Mouse (Mus musculus): ENCODE data around the gene Henmt1.

The Henmt1 gene

DNA sequence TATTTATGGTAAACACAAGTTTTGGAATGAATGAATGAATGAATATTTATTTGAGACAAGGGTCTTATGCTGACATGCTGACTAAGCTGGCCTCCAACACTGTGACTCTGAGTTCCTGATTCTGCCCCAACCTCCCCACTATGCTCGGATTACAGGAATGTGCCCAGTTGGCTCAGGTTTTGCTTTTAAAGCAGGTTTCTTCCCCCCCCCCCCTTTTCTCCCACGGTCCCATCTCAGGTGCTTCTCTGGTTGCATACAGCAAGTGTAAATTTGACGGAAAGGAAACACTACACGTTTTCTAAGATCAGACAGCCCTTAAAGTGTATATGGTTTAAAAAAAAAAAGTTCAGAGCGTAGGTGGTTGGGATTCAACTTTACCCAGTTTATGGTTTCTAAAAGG lies at the start of gene Henmt1:
TSS of gene Henmt1 (plus strand) at position 301 of the 400 bp plus-strand sequence.
- no peak for DNase-seq

- no peak for DNase-seq
These were observed 49.8 kb upstream of the Henmt1 start, which contains the start of gene Fndc7 for GRCm38 (mm10) chr3:108889908-108890307. Gene Fndc7, minus strand, starts transcription at chr3:108890008.

DNA sequence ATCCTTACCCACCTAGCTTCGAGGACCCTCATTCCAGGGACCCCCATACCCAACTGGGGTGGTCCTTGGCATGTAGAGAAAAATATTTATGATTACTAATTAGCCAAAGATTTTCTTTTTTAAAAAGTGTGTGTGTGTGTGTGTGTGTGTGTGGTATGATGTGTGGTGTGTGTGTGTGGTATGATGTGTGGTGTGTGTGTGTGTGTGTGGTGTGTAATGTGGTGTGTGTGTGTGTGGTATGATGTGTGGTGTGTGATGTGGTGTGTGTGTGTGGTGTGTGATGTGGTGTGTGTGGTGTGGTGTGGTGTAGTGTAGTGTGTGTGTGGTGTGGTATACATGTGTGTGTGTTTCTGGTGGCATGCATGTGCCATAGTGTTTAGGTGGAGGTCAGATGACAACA lies 47.6 kb upstream of the Henmt1 start:
- DNase-seq, result no peak

- no peak for DNase-seq
These were observed 46.8 kb upstream of the Henmt1 start for GRCm38 (mm10) chr3:108892914-108893313.

DNA sequence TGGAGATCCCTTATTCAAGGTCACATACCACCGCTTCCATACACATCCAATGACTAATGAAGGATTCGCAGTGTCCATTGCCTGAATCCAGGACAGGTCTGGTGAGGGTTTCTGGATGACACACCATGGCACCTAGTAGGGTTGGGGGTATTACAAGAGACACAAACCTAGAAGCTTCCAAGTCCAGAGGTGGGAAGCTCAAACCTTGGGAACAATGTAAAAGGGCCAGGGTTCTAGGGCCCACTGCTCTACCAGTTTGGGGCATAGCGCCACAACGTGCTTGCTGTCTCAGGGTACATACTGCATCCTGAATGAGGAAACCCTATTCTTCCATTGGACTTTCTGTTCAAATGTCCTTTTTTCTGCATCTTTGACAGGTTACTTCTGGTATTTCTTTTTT lies 41.0 kb upstream of the Henmt1 start:
- DNase-seq, result no peak

- no peak for DNase-seq
These were observed 39.5 kb upstream of the Henmt1 start for GRCm38 (mm10) chr3:108900147-108900546.

- no peak for DNase-seq
These were observed 39.0 kb upstream of the Henmt1 start for GRCm38 (mm10) chr3:108900681-108901080.

DNA sequence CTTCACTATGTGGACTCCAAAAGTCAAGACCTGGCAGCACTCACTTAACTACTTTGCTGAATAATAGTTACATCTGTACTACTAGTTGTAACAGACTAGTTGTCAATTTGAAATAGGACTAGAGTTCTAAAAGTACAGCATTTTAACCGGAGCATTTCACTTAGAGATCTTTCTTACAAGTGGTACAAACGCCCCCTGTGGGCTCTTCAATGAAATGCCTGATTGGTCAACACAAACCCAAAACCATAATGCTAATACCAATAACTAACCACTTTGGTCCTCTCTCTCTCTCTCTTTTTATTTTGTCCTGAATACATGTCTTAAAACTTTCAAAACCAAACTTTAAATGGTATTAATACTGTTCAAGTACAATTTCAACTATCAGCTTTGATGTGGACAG lies 37.6 kb upstream of the Henmt1 start:
- no peak for DNase-seq

DNA sequence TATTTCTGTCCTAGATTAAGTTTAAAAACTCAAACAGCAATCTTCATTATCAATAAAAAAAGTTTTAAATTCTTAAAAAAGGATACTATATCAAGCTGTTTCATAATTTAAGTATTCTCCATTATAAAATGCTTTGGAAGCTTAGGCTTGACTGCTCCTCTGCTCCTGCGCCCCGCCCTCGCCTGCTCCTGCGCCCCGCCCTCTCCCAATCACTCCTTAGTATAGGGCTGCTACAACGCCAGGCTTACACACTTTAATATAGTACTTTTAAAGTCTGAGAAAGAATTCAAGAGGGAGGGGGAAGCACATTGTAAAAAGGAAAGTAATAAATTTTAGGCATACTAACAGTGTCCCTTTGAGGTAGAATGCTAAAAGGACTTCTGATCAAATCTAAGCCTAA lies 36.7 kb upstream of the Henmt1 start:
- DNase-seq, result no peak

- no peak for DNase-seq
These were observed 29.2 kb upstream of the Henmt1 start for GRCm38 (mm10) chr3:108910303-108911080.

GRCm38 (mm10) chr3:108911081-108911547 lies 28.6 kb upstream of the Henmt1 start:
- peak; percentile 47 for DNase-seq

DNA sequence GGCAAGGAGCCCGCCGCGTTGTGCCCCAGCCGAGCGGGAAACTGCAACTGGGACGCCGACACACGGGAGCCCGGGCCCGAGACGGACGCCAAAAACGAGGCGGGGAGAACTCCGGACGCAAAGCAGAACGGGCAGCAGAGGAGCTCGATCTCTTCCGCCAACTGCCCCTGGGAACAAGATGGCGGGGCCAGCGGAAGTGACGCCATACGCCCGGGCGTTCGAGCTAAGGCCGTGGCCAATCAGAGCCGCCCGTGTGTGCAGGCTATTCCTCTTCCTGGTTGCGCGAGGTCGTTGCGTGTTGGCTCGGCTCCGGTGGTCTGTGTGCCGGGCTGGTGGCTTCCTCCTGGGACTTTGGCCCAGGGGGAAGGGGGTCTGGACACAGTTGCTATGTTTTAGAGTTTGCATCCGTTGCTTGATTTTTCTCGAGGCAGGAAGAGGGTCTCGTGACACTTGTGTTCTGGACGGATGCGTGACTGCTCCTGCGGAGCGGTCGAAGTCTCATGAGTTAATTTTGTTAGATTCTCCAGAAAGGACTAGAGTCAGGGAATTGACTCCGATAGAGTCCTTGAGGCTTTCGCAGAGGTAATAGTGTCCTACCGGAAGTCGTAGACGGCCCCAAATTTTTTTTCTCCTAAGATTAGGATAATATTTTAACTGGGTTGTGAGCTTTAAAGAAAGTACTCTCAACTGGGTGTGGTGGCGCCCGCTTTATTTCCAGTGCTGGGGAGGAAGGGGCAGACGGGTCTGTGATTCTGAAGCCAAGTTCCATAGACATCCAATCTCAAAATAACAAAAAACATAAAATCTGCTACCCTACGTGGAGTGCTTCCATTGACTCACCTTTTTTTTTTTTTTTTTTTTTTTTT lies 27.9 kb upstream of the Henmt1 start, which contains the start of gene Prpf38b:
TSS of gene Prpf38b (minus strand) at position 180 of the 866 bp plus-strand sequence.
- DNase-seq, result peak; percentile 96

GRCm38 (mm10) chr3:108915999-108916398 lies 23.7 kb upstream of the Henmt1 start:
- DNase-seq, result no peak

DNA sequence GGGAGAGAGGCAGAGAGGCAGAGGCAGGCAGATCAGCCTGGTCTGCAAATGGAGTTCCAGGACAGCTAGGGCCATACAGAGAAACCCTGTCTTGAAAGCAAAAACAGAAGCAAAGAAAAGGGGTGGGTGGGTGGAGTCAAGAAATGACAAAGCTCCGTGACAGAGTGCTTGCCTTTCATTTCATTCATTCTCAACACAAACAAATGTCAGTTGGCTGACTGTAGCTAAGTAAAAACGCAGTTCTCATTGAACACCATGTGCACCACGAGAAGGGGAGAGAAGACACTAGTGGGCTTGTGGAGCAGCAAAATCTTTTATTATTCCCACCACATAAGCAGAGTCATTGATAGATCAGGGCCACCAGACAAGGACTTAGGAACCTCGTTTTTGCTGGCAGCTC lies 22.8 kb upstream of the Henmt1 start:
- no peak for DNase-seq

GRCm38 (mm10) chr3:108917986-108918385 lies 21.7 kb upstream of the Henmt1 start:
- DNase-seq, result no peak

GRCm38 (mm10) chr3:108918852-108919251 lies 20.8 kb upstream of the Henmt1 start:
- no peak for DNase-seq

DNA sequence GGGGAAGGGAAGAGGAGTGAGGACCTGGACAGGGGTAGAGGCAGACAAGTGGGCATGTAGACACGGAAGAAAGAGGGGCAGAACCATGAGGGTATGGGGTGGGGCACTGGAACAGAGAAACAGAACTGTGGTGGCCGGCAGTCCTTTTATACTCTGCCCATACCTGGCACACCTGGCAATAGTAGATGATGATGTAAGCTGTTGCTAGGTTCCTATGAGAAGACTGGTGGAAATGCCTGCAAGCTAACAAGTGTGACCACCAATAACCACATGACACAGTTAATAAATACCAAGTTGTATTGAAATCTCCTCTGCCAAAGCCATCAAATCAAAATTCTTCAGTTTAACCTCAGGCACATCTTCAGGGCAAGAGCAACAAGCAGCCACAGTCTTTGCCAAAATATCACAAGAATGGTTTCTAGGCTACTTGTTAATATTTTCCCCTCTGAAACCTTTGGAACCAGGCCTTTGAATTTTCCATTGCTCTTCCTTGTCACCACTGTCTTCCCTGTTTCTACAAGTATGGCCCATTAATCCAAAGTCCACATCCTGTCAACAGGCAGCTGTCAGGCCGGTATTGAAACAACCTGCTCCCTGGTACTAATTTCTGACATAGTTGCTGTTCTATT lies 19.1 kb upstream of the Henmt1 start:
- no peak for DNase-seq

DNA sequence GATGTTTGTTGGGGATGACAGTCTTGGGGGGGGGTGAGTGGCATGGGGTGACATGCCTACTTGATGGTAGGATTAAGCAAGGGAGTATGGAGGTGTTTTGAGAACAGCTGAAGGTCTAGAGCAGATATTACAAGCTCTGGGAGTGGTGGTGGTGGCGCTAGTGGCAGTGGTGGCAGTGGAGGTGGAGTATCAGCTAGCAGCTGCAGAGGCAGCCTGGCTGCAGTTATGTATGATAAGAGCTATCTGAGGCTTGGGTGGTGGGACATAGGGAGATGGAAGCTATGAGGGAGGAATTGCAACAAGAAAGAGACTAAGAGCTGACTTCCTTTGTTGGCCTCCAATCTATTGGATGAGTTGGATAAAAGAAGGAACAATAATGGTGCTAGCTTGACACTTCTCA lies 17.9 kb upstream of the Henmt1 start:
- no peak for DNase-seq

GRCm38 (mm10) chr3:108925677-108926076 lies 14.0 kb upstream of the Henmt1 start:
- DNase-seq, result no peak

DNA sequence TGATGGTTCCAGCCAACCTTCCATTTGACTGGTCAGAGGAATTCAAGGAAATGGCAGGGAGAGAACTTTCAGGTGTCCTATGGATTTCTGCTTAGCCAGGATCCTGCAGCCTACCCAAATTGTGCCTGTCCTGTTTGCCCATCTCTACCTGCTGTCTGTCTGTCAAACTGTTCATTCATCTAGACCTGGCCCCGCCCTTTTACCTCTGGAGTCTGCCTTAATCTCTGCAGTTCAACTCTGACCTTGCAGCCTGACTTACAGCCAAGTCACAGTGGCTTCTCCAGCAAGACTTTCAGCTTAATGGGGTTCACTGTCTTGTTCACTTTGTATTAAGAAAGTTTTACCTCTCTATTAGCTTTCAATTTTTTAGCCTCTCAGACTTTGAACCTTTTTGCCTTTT lies 13.4 kb upstream of the Henmt1 start:
- no peak for DNase-seq

DNA sequence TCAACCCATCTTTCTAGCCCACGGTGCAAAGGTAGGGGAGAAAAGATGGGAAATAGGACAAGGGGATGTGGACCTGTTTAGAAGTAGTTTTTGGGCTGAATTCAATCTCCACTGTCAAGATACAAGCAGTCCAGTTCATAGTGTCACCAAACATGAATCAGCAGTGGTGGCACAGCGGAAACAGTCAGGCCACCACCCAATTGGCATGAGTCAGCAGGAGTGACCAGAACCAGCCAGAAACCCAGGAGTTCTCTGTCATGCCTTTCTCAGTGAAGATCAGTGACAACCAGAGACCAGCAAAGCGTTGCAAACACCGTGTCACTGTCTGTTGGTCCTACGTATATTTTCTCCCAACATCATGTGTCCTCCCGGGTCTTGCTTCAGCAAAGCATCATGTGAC lies 6.1 kb upstream of the Henmt1 start:
- no peak for DNase-seq

DNA sequence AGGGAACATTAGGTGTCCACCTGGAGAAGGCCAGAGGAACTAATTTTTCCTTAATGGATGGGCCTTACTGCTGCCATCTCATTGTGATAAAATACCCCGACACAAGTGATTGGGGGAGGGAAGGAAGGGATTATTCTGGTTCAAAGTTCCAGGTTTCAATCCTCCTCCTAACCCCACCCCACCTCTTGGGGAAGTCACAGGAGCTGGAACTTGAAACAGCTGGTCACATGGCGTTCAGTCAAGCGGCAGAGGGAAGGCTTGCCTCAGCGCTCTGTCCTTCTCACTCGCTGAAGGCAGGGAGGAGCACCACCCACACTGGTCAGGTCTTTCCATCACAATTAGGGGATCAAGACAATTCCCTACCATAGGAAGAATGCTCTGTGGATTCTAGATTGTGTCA lies 982 bp upstream of the Henmt1 start:
- DNase-seq, result no peak

DNA sequence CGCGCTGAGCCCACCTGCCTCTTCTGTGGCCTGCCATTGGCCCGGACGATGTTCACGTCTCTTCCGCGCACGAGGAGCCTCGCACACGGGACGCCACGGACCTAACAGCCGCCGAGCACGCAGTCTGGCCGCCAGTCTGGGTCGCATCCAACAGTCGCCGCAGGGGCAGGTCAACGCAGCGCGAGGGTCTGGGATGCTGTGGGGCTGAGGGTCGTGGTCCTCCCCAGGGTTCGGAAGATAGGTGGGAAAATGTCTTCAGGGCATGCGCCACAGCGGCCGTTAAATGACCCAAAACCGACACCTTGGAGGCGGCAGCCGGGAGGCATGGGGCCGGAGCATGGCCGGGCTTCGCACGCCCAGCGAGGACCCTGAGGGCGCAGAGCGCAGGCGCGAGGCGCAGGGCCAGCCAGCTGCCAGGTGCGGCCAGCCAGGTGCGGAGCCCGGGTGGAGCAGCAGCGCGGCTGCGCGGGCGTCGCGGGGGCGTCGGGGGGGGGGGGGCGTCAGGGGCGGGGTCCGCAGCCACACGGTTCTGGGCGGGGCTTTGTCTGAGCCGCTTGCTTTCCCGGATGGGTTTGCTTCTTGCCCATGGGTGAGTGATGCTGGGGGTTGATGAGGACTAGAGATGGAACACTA lies 444 bp downstream of the Henmt1 start, which contains the start of gene Gm9857:
TSS of gene Gm9857 (minus strand) at position 445 of the 633 bp plus-strand sequence.
- DNase-seq, result peak; percentile 17
